Mouse (Mus musculus) liver, postnatal 0 days (tissue): ENCODE data around the gene Arhgdib.

ENCODE experiments used
- CTCF ChIP-seq: sonication (generic); IDR thresholded peaks from 2 replicates; pipeline ENCODE4 v1.5.1; 2016; ENCODE audit warnings: antibody characterized with exemption, low read depth
- EP300 ChIP-seq: IDR thresholded peaks from 2 replicates; pipeline ENCODE4 v1.6.1; 2016; ENCODE audit warnings: antibody characterized with exemption, low read depth, mild to moderate bottlenecking

DNA sequence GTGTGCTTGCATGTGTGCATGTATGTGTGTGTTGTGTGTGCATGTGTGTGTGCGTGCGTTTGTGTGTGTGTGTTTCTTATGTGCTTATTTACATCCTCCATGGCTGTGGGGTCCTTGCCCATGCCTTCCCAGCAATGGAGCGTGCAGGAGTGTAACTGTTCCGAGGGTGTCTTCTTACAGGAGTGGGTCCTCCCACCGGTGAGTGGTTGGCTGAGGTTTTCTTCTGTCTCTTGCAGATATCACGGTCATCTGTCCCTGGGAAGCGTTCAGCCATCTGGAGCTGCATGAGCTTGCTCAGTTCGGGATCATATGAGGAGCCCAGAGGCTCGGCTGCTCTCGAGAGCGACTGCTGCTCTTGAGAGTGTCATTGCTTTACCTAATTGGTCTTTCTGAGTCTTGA is 21.3 kb upstream of the Arhgdib start:
- TF ChIP-seq EP300 (no peak), CTCF (no peak)
